Mouse (Mus musculus) lung, embryonic 16.5 days (tissue): ENCODE measurements around the gene Ptges3l. TPM values are rescaled to one million over a fixed set of nuclear protein-coding genes. Genes with fewer than 3 reads are reported as not detected.
"Not testable (repeated sequence)": the region's sequence is repeated elsewhere in the genome, so short reads cannot be mapped to it uniquely, and the experiment has no call there.

Source experiments
- ATAC-seq: fragments of 200-750 bp; cut with Nextera tagmentation; 2 replicates; pipeline ENCODE4 v1.8.0; 2017; ENCODE audit warnings: low read depth, mild to moderate bottlenecking, moderate library complexity
- H3K27ac ChIP-seq: fragments of 300-500 bp; sonication (generic); 2 replicates; pipeline ENCODE4 v1.5.1; 2014; ENCODE audit warnings: mild to moderate bottlenecking, control low read depth, low read length
- H3K27me3 ChIP-seq: fragments of 300-500 bp; sonication (generic); 2 replicates; pipeline ENCODE4 v1.6.1; 2014; ENCODE audit warnings: low read depth, low read length, mixed read lengths; ENCODE audit not compliant: control insufficient read depth, insufficient read depth
- H3K36me3 ChIP-seq: fragments of 300-500 bp; sonication (generic); 2 replicates; pipeline ENCODE4 v1.6.1; 2014; ENCODE audit warnings: low read length; ENCODE audit not compliant: control insufficient read depth, insufficient read depth
- H3K4me1 ChIP-seq: fragments of 300-500 bp; sonication (generic); replicated peaks from 2 replicates; pipeline ENCODE4 v1.6.1; 2014; ENCODE audit warnings: low read length, mixed read lengths; ENCODE audit not compliant: control insufficient read depth, insufficient read depth
- H3K4me2 ChIP-seq: fragments of 300-500 bp; sonication (generic); 2 replicates; pipeline ENCODE4 v1.6.1; 2014; ENCODE audit warnings: low read depth, low read length, control low read depth
- H3K4me3 ChIP-seq: fragments of 300-500 bp; sonication (generic); 2 replicates; pipeline ENCODE4 v1.5.1; 2014; ENCODE audit warnings: mild to moderate bottlenecking, low read length, control low read depth
- H3K9ac ChIP-seq: fragments of 300-500 bp; sonication (generic); 2 replicates; pipeline ENCODE4 v1.6.1; 2014; ENCODE audit warnings: low read length, control low read depth
- H3K9me3 ChIP-seq: fragments of 300-500 bp; sonication (generic); 2 replicates; pipeline ENCODE4 v1.6.1; 2016; ENCODE audit warnings: low read length; ENCODE audit not compliant: control insufficient read depth
- WGBS: fragments of 180-500 bp; shearing (Covaris S2); extraction: QIAGEN DNeasy Blood & Tissue Kit; methylation state at CpG from one replicate; pipeline ENCODE4 v1.1.7; 2014; 5-methylcytosine and 5-hydroxymethylcytosine counted together
- polyA plus RNA-seq: library from polyadenylated mRNA; unstranded; fragments of >200 nt; fragmentation: Nextera tagmentation; extraction: Ambion mirVana; gene quantifications from 2 replicates; pipeline ENCODE4 v1.2.1, GENCODE M21; 2015

The Ptges3l gene
- polyA plus RNA-seq, 1 experiment from 2014 or later: 12.5 TPM

DNA sequence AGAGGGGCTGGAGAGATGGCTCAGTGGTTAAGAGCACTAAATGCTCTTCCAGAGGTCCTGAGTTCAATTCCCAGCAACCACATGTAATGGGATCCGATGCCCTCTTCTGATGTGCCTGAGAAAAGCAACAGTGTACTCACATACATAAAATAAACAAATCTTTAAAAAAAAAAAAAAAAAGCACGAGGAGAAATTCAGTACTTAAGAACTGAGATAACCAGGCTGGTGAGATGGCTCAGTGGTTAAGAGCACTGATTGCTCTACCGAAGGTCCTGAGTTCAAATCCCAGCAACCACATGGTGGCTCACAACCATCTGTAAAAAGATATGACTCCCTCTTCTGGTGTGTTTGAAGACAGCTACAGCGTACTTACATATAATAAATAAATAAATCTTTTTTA lies 24.5 kb upstream of the Ptges3l start:
- ATAC-seq: not testable (repeated sequence)
- H3K4me1 ChIP-seq: peaks cover 15% of the 10 kb centered on the region; the same call in 1 of the 2 replicates
- WGBS: 64% methylated on average over 4 of the region's 4 CpGs

DNA sequence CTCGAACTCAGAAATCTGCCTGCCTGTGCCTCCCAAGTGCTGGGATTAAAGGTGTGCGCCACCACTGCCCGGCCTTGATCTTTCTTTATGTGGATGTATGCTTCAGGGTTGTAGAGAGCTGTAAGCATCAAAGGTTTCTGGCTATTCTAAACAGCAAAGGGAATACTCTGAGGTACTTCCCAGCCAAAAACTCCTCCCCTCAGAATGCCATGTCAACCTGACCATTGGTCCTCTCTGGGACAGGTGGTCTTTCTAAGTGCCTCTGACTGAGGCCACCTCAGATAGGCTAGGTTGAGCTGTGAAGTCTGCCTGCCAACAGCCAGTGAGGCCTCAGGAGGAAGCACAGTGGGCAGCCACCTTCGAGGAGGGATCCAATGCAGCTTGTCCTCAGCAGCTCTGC lies 23.8 kb upstream of the Ptges3l start:
- Histone ChIP-seq H3K9me3 (no peaks in the 10 kb centered on the region), H3K27me3 (no peaks in the 10 kb centered on the region), H3K27ac (peak overlapping the region; percentile 34), H3K4me1 (peaks cover 16% of the 10 kb centered on the region), H3K9ac (peak overlapping the region; percentile 71), H3K36me3 (peaks cover 16% of the 10 kb centered on the region), H3K4me3 (peak overlapping the region; percentile 59), H3K4me2 (peak overlapping the region; percentile 63)
- no peak for ATAC-seq
- WGBS: 71% methylated on average over 4 of the region's 4 CpGs

More for the DNA sequence above, 24.5 kb upstream of the Ptges3l start:
- H3K27me3 ChIP-seq, H3K9me3 ChIP-seq, H3K36me3 ChIP-seq, H3K4me2 ChIP-seq, H3K27ac ChIP-seq, H3K4me3 ChIP-seq, H3K9ac ChIP-seq: not testable (repeated sequence)

DNA sequence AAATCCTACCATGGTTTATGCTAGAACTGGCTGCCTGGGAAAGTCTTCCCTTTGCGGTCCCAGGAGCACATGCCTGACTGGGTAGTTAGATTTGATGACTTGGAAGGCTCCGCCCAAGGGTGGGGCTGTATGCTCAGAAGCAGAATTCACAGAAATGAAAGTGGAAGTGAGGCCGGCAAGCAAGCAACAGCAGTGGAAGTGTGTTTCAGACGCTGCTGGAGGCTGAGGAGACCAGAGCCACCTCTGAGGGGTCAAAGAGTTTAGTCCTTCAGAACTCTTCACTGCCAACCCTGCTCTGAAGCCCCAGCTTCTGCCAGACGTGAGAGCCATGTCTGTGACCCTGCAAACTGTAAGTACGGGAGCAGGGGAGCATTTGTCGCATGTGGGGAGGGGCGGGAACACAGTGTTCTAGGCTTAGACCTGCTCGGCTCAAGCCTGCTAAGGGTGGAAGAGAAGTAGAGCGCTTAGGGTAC lies 23.2 kb upstream of the Ptges3l start, which contains the start of gene Ifi35:
Gene Ifi35, plus strand, starts transcription at position 134 of the 473 bp plus-strand sequence.
- peak within 1 kb of the TSS; percentile 71 for H3K9ac ChIP-seq
- no peaks in the 10 kb centered on the region for H3K9me3 ChIP-seq
- H3K27me3 ChIP-seq: no peaks in the 10 kb centered on the region
- peak within 1 kb of the TSS; percentile 34 for H3K27ac ChIP-seq
- H3K4me1 ChIP-seq: peaks cover 22% of the 10 kb centered on the region
- H3K4me3 ChIP-seq: peak within 1 kb of the TSS; percentile 59
- peak; percentile 87 for ATAC-seq
- peak within 1 kb of the TSS; percentile 63 for H3K4me2 ChIP-seq
- peaks cover 21% of the 10 kb centered on the region for H3K36me3 ChIP-seq
- 9% methylated on average over 10 of the region's 10 CpGs for WGBS

DNA sequence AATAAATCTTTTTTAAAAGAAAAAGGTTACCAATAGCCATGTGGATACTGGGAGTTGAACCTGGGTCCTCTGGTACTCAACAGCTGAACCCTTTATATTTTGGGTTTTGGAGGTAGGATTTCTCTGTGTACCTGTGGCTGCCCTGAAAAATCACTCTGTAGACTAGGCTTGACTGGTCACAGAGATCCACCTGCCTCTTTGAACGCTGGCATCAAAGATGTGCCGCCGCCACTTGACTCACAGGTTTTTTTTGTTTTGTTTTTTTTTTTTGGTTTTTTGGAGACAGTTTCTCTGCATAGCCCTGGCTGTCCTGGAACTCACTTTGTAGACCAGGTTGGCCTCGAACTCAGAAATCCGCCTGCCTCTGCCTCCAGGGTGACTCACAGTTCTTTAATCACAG lies 22.7 kb upstream of the Ptges3l start:
- Histone ChIP-seq H3K27ac (peak overlapping the region; percentile 34), H3K4me1 (peaks cover 26% of the 10 kb centered on the region), H3K9ac (no peak overlapping the region), H3K4me2 (peak overlapping the region; percentile 63; the same call in 1 of the 2 replicates), H3K9me3 (no peaks in the 10 kb centered on the region), H3K27me3 (no peaks in the 10 kb centered on the region), H3K4me3 (peak overlapping the region; percentile 59), H3K36me3 (peaks cover 21% of the 10 kb centered on the region)
- WGBS: 86% methylated on average over 5 of the region's 5 CpGs
- ATAC-seq: no peak

DNA sequence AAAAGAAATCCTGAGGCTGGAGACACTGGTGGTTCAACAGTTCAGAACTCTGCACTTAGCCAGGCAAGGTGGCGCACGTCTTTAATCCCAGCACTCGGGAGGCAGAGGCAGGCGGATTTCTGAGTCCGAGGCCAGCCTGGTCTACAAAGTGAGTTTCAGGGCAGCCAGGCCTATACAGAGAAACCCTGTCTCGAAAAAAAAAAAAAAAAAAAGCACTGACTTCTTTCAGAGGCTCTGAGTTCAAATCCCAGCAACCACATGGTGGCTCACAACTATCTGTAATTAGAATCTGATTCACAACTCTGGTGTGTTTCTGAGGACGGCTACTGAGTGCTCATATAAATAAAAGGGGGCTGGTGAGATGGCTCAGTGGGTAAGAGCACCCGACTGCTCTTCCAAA lies 21.7 kb upstream of the Ptges3l start:
- Histone ChIP-seq H3K4me1 (peaks cover 26% of the 10 kb centered on the region), H3K36me3 (peaks cover 21% of the 10 kb centered on the region)
- not testable (repeated sequence) for H3K4me3 ChIP-seq, H3K9me3 ChIP-seq, ATAC-seq, H3K27ac ChIP-seq, H3K4me2 ChIP-seq, H3K9ac ChIP-seq, H3K27me3 ChIP-seq
- 86% methylated on average over 8 of the region's 8 CpGs for WGBS

DNA sequence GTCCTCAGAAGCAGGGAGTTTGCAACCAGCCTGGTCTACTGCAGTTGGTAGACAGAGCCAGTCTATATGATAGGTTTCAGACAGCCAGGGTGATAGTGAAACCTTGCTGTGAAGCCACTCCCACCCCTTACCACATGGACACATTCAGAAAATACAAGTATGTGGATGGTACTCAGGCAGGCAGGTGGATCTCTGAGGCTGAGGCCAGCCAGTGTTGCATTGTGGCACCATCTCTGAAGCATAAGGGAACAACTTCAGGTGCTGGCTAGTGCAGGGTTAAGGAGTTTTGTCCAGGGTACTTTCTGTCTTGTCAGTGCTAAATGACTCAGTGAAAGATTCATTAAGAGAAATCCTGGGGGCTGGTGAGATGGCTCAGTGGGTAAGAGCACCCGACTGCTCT lies 21.2 kb upstream of the Ptges3l start:
- Histone ChIP-seq H3K36me3 (peaks cover 21% of the 10 kb centered on the region), H3K9ac (no peak overlapping the region), H3K4me2 (no peak overlapping the region), H3K4me1 (peaks cover 26% of the 10 kb centered on the region), H3K27ac (no peak overlapping the region), H3K27me3 (no peaks in the 10 kb centered on the region), H3K4me3 (no peak overlapping the region), H3K9me3 (no peaks in the 10 kb centered on the region)
- WGBS: 67% methylated on average over 1 of the region's 1 CpGs
- no peak for ATAC-seq

DNA sequence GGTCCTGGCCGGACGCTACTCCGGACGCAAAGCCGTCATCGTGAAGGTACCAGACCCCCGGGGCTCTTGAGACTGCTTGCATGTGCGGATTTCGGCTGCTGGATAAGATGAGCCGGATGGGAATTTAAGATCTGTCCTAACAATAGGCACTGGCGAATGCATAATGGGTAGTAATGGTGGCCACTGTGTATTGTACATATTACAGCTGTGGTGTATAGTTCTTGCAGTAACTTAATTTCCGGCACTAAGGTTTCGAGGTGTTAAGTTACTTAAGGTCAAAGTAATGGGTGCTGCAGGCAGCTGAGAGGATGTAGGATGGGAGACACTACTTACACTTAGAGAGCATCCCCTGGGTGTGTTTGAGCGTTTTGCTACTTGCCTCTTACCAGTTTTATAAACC lies 17.6 kb upstream of the Ptges3l start:
- peak overlapping the region; percentile 77 for H3K9ac ChIP-seq
- peak overlapping the region; percentile 88 for H3K4me2 ChIP-seq
- ATAC-seq: 0 out of 2 replicates have a peak, but pooled peaks have one; percentile 2
- peaks cover 21% of the 10 kb centered on the region for H3K36me3 ChIP-seq
- peak overlapping the region; percentile 74 for H3K27ac ChIP-seq
- under 1% methylated on average over 14 of the region's 14 CpGs for WGBS
- H3K9me3 ChIP-seq: no peaks in the 10 kb centered on the region
- peak overlapping the region; percentile 61 for H3K4me3 ChIP-seq
- H3K27me3 ChIP-seq: no peaks in the 10 kb centered on the region
- peaks cover 15% of the 10 kb centered on the region for H3K4me1 ChIP-seq

DNA sequence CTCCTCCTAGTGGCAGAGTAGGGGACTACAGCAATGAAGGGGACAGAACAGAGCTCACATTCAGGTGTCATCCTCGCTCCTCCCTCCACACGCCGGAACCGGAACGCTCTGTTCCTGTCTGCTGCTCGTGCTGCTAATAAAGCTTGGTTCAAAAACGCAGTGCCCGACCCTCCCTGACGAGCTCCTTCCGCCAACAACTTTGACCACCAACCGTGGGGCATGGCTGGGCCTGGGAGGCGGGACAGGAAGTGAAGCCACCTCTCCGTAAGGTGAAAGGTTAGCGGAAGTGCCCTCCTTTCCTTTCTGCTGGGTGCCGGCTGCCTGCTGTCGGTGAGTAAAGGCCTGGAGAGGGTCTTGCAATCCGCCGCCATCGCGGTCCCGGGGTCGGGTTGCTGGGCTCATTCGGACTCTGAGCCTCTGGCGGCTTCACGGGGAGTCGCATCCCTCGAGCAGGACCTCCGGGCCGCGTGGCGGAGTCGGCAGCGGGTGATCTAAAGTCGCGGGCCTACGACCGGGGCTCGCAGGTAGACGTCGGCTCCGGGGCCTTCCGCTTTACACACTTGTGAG lies 17.1 kb upstream of the Ptges3l start, which contains the start of gene Rpl27:
Gene Rpl27, plus strand, starts transcription at position 172 of the 567 bp plus-strand sequence.
- H3K4me1 ChIP-seq: peaks cover 15% of the 10 kb centered on the region
- H3K9me3 ChIP-seq: no peaks in the 10 kb centered on the region
- peak within 1 kb of the TSS; percentile 61 for H3K4me3 ChIP-seq
- H3K4me2 ChIP-seq: peak within 1 kb of the TSS; percentile 88
- no peaks in the 10 kb centered on the region for H3K27me3 ChIP-seq
- under 1% methylated on average over 42 of the region's 42 CpGs for WGBS
- peak; percentile 99 for ATAC-seq
- peak within 1 kb of the TSS; percentile 77 for H3K9ac ChIP-seq
- H3K36me3 ChIP-seq: peaks cover 21% of the 10 kb centered on the region
- peak within 1 kb of the TSS; percentile 74 for H3K27ac ChIP-seq

DNA sequence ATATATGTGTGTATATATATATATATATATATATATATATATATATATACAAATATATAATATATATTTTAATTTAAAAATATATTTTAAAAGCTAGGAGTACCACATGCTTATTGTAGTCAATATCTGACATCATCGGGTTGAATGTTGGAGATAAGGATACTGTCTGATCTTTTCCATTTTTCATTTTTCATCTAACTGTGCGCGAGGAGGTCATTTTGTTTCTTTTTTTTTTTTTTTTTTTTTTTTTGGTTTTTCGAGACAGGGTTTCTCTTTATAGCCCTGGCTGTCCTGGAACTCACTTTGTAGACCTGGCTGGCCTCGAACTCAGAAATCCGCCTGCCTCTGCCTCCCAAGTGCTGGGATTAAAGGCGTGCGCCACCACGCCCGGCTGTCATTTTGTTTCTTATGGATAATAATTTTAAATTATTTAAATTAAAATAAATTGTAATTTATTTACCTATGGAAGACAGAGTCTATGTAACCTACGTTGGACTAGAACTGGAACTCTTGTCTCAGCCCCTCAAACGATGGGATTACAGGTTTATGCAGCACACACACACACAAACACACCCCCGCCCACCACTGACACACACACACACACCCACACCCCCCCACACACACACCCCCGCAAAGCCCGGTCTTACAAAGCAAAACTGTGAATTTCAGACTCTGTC lies 16.5 kb upstream of the Ptges3l start:
- Histone ChIP-seq H3K36me3 (peaks cover 21% of the 10 kb centered on the region), H3K4me2 (peak overlapping the region; percentile 64), H3K4me3 (peak overlapping the region; percentile 61), H3K4me1 (peaks cover 15% of the 10 kb centered on the region), H3K9ac (peak overlapping the region; percentile 41; the same call in 1 of the 2 replicates)
- WGBS: 34% methylated on average over 15 of the region's 15 CpGs
- not testable (repeated sequence) for H3K27me3 ChIP-seq, H3K9me3 ChIP-seq, H3K27ac ChIP-seq, ATAC-seq
